Mouse (Mus musculus) heart, postnatal 0 days (tissue): ENCODE measurements at regions not wholly inside any gene's neighbourhood (a gene's known extent, or its start where the extent isn't known, plus 50 kb on each side); places are given as distances from the start of the nearest gene placed in this dataset.

Source experiments
- CTCF ChIP-seq: IDR thresholded peaks from 2 replicates; pipeline ENCODE4 v1.5.1; 2016; ENCODE audit warnings: antibody characterized with exemption, control low read depth, low read depth
- EP300 ChIP-seq: IDR thresholded peaks from 2 replicates; pipeline ENCODE4 v1.6.1; 2016; ENCODE audit warnings: antibody characterized with exemption, low read depth

DNA sequence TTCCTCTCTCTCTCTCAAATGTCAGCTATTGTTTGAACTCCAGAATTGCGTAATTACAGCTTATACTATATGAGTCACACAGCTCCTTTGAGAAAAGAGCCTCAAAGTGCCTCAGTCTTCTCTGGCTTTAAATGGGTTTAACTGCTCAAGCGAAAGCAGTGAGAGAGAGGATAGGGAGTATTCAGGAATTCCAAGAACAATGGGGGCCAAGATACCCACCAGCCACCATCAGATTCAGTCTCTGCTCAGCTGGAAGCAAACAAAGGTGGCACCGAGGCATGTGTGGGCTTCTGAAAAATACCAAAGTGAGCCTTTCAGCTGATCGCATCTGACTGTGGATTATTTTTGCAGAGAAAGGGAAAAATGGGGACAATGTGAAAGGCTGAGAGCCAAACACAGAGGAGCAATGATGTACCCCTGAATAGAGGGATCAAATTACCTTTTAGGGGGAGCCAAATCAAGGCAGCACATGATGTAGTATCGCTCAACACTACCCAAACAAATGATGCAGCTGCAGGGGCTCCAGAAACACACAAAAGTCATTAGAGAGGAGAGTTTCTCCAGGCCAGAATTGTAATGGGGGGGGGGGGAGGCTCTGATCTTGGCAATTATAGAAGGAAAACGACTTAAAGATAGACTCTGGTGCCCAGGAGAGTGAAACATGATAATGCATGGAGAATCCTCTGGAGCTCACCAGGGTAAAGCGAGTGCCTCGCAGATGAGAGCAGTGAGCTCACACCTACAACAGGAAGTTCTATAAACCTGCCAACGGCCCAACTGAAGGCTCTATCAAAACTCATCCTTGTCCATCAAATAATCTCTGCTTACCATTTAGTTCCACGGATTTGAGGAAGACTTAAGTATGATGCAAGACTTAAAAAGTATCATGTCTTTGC lies 152.2 kb downstream of the Galc start:
- TF ChIP-seq CTCF = no peak
- no peak for TF ChIP-seq EP300
